Mouse (Mus musculus) bone marrow, adult 2 months (tissue): Measurements from ENCODE around the gene Klhl30. TPM values are rescaled to one million over a fixed set of nuclear protein-coding genes. Genes with fewer than 3 reads are reported as not detected.

Experiments used
- H3K27ac ChIP-seq: fragments of 200-500 bp; 2 replicates; pipeline ENCODE4 v1.5.1; 2012; ENCODE audit warnings: low read depth, mild to moderate bottlenecking, control low read depth, inconsistent platforms, low read length; ENCODE audit not compliant: control insufficient read depth, poor library complexity, insufficient read depth
- H3K4me1 ChIP-seq: fragments of 200-500 bp; 2 replicates; pipeline ENCODE4 v1.6.1; 2011; ENCODE audit warnings: low read length; ENCODE audit not compliant: control insufficient read depth, insufficient read depth
- H3K4me3 ChIP-seq: fragments of 200-500 bp; replicated peaks from 2 replicates; pipeline ENCODE3; 2011; ENCODE audit warnings: mild to moderate bottlenecking, low read depth, low read length, control low read depth; ENCODE audit not compliant: control insufficient read depth
- CTCF ChIP-seq: fragments of 200-500 bp; IDR thresholded peaks from 2 replicates; pipeline ENCODE4 v1.5.1; 2011; ENCODE audit warnings: low read length, control low read depth; ENCODE audit not compliant: control insufficient read depth, insufficient read depth
- POLR2A ChIP-seq: fragments of 200-500 bp; IDR thresholded peaks from 2 replicates; pipeline ENCODE4 v1.6.1; 2011; ENCODE audit warnings: low read depth, mild to moderate bottlenecking, control low read depth, low read length, borderline replicate concordance; ENCODE audit not compliant: control insufficient read depth
- WGBS: fragments of 180-500 bp; shearing (Covaris S2); methylation state at CpG from one replicate; pipeline ENCODE4 v1.1.7; 2018; 5-methylcytosine and 5-hydroxymethylcytosine counted together
- polyA plus RNA-seq: library from polyadenylated mRNA; stranded (reverse); fragments of >200 nt; gene quantifications from 2 replicates; pipeline ENCODE4 v1.2.4, GENCODE M21; 2011; ENCODE audit warnings: low replicate concordance; ENCODE audit not compliant: missing spikeins, insufficient read depth, insufficient read length

Klhl30 gene
- polyA plus RNA-seq, 1 experiment = not detected

- Histone ChIP-seq H3K27ac (no peak overlapping the region), H3K4me1 (no peaks in the 10 kb centered on the region), H3K4me3 (no peak overlapping the region)
- TF ChIP-seq POLR2A (no peak), CTCF (peak; percentile 89)
- WGBS = 34% methylated on average over 3 of the region's 3 CpGs
Observed at GRCm38 (mm10) chr1:91346892-91347291, 3.9 kb upstream of the Klhl30 start.

- Histone ChIP-seq H3K27ac (no peak overlapping the region), H3K4me3 (no peak overlapping the region), H3K4me1 (no peaks in the 10 kb centered on the region)
- no peak for TF ChIP-seq CTCF
- no peak for TF ChIP-seq POLR2A
- 72% methylated on average over 3 of the region's 3 CpGs for WGBS
Observed at GRCm38 (mm10) chr1:91351249-91351648, 433 bp downstream of the Klhl30 start.

- Histone ChIP-seq H3K27ac (no peak overlapping the region), H3K4me1 (no peaks in the 10 kb centered on the region), H3K4me3 (no peak overlapping the region)
- 71% methylated on average over 2 of the region's 2 CpGs for WGBS
- no peak for TF ChIP-seq CTCF
- TF ChIP-seq POLR2A = no peak
Observed at GRCm38 (mm10) chr1:91352277-91352676, 1.5 kb downstream of the Klhl30 start.

GRCm38 (mm10) chr1:91356105-91356504, 5.3 kb downstream of the Klhl30 start:
- Histone ChIP-seq H3K4me1 (no peaks in the 10 kb centered on the region), H3K27ac (no peak overlapping the region; the same call in 1 of the 2 replicates), H3K4me3 (no peak overlapping the region)
- WGBS = 80% methylated on average over 11 of the region's 11 CpGs
- TF ChIP-seq POLR2A = no peak
- no peak for TF ChIP-seq CTCF

GRCm38 (mm10) chr1:91362113-91362512, 11.3 kb downstream of the Klhl30 start:
- TF ChIP-seq POLR2A = no peak

GRCm38 (mm10) chr1:91364822-91365644, 14.2 kb downstream of the Klhl30 start:
- TF ChIP-seq CTCF = no peak

More at GRCm38 (mm10) chr1:91362113-91362512, 11.3 kb downstream of the Klhl30 start:
- no peak overlapping the region for H3K4me3 ChIP-seq
- H3K27ac ChIP-seq = no peak overlapping the region
- H3K4me1 ChIP-seq = no peaks in the 10 kb centered on the region
- WGBS = 76% methylated on average over 5 of the region's 5 CpGs

GRCm38 (mm10) chr1:91365816-91366214, 15.0 kb downstream of the Klhl30 start:
- no peak overlapping the region for H3K4me3 ChIP-seq
- H3K4me1 ChIP-seq = no peaks in the 10 kb centered on the region
- TF ChIP-seq CTCF (no peak), POLR2A (no peak)
- H3K27ac ChIP-seq = no peak overlapping the region
- 45% methylated on average over 8 of the region's 8 CpGs for WGBS

More at GRCm38 (mm10) chr1:91364822-91365644, 14.2 kb downstream of the Klhl30 start:
- H3K4me1 ChIP-seq = no peaks in the 10 kb centered on the region
- no peak overlapping the region for H3K27ac ChIP-seq
- H3K4me3 ChIP-seq = no peak overlapping the region
- 91% methylated on average over 16 of the region's 16 CpGs for WGBS

GRCm38 (mm10) chr1:91366215-91367108, 15.6 kb downstream of the Klhl30 start, which contains the start of gene Erfe:
TSS of gene Erfe (plus strand) at chr1:91366430.
- WGBS = 2% methylated on average over 68 of the region's 68 CpGs
- Histone ChIP-seq H3K4me1 (no peaks in the 10 kb centered on the region), H3K27ac (no peak within 1 kb of the TSS), H3K4me3 (peak within 1 kb of the TSS; percentile 52)
- TF ChIP-seq POLR2A (peak; percentile 14; the same call in 1 of the 2 replicates), CTCF (peak; percentile 79)
